Mouse (Mus musculus): ENCODE data around the gene Lrsam1. TPM values are rescaled to one million over a fixed set of nuclear protein-coding genes. Genes with fewer than 3 reads are reported as not detected.
A peak's percentile ranks its signal among the peaks of the same experiment; 100 is the strongest.

Gene Lrsam1
- polyA plus RNA-seq, 1 experiment: 8.3 TPM

DNA sequence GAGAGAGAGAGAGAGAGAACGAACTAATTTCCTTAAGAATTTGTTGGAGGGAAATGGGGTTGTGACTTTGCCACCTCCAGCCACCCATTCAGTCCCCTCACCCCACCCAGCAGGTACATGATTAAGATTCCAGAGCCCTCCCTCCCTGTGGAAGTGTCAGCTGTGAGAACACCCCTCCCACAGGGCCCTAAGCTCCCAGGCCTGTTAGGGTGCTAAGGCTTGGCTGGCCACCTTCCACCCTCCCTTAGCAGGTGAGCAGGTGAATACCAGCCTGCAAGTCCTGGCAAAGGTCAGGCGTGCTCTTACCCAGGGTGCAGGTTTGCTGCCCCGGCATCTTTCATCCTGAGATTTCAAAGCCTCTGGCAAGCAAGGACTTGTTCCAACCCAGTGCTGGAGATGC is 83.0 kb downstream of the Lrsam1 start:
- Histone ChIP-seq H3K27me3 (ENCODE audit: control insufficient read depth, insufficient read depth, low read length) (peaks cover 4% of the 10 kb centered on the region; the same call in 1 of the 2 replicates), H3K4me3 (ENCODE audit: extremely low read depth, insufficient read depth, insufficient read length) (no peak overlapping the region), H3K36me3 (ENCODE audit: control insufficient read depth, insufficient read depth, low read length) (no peaks in the 10 kb centered on the region), H3K27ac (ENCODE audit: insufficient read depth, low read length) (no peak overlapping the region), H3K4me1 (ENCODE audit: control insufficient read depth, insufficient read depth, insufficient read length) (peaks cover 25% of the 10 kb centered on the region)
- no peak for TF ChIP-seq POLR2A (IDR thresholded peaks at IDR 0.05; ENCODE audit: low read depth, low read length)
- TF ChIP-seq CTCF (IDR thresholded peaks at IDR 0.05; ENCODE audit: extremely low read depth, insufficient read depth, insufficient read length, insufficient replicate concordance): no peak
- whole genome bisulfite sequencing: 81% methylated on average over 3 of the region's 3 CpGs
- no peak for DNase-seq (ENCODE audit: low read depth in 1 of 2, low spot score in 2 of 2)

DNA sequence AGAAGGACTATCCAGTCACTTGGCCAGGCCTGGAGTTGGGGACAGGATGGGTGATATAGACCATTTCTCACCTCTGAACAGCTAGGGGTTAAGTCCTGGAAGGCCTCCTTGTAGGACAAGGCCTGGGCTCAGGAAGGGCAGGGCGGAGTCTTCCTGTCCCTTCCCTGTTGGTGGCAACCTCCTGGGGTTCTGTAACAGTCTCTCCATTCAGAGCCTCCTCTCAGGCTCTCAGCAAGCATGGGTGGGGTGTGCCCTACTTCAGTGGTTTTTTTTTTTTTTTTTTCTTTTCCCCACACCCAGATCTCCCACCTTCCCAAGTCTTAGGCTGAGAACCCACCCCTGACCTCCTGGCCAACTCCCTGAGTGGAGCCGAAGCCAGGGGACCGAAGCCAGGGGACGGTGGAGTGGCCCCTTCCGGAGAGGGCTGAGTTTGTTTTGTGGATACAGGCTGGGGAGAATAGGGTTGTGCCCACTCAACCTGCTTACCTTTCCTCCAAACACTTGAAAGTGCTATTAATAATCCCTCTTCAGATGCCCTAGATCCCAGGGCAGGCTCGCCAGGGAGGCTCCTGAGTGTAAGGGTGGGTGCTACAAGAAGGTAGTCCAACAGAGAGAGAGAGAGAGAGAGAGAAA is 83.5 kb downstream of the Lrsam1 start:
- Histone ChIP-seq H3K4me1 (ENCODE audit: control insufficient read depth, insufficient read depth, insufficient read length) (peaks cover 25% of the 10 kb centered on the region), H3K36me3 (ENCODE audit: control insufficient read depth, insufficient read depth, low read length) (no peaks in the 10 kb centered on the region), H3K27me3 (ENCODE audit: control insufficient read depth, insufficient read depth, low read length) (peaks cover 4% of the 10 kb centered on the region; the same call in 1 of the 2 replicates), H3K27ac (ENCODE audit: insufficient read depth, low read length) (no peak overlapping the region), H3K4me3 (ENCODE audit: extremely low read depth, insufficient read depth, insufficient read length) (no peak overlapping the region)
- no peak for DNase-seq (ENCODE audit: low read depth in 1 of 2, low spot score in 2 of 2)
- no peak for TF ChIP-seq CTCF (IDR thresholded peaks at IDR 0.05; ENCODE audit: extremely low read depth, insufficient read depth, insufficient read length, insufficient replicate concordance)
- TF ChIP-seq POLR2A (IDR thresholded peaks at IDR 0.05; ENCODE audit: low read depth, low read length): no peak
- WGBS: 87% methylated on average over 6 of the region's 6 CpGs

- Histone ChIP-seq H3K27ac (ENCODE audit: insufficient read depth, low read length) (no peak overlapping the region), H3K36me3 (ENCODE audit: control insufficient read depth, insufficient read depth, low read length) (no peaks in the 10 kb centered on the region), H3K27me3 (ENCODE audit: control insufficient read depth, insufficient read depth, low read length) (peaks cover 4% of the 10 kb centered on the region; the same call in 1 of the 2 replicates), H3K4me3 (ENCODE audit: extremely low read depth, insufficient read depth, insufficient read length) (peak overlapping the region; percentile 73; the same call in 1 of the 2 replicates), H3K4me1 (ENCODE audit: control insufficient read depth, insufficient read depth, insufficient read length) (peaks cover 22% of the 10 kb centered on the region)
- WGBS: 42% methylated on average over 5 of the region's 5 CpGs
- no peak for TF ChIP-seq CTCF (IDR thresholded peaks at IDR 0.05; ENCODE audit: extremely low read depth, insufficient read depth, insufficient read length, insufficient replicate concordance)
- no peak for DNase-seq (ENCODE audit: low read depth in 1 of 2, low spot score in 2 of 2)
These were observed 84.1 kb downstream of the Lrsam1 start for GRCm38 (mm10) chr2:32877303-32877702.

GRCm38 (mm10) chr2:32876490-32877302 is 84.7 kb downstream of the Lrsam1 start:
- H3K4me3 ChIP-seq (ENCODE audit: extremely low read depth, insufficient read depth, insufficient read length): peak overlapping the region; percentile 73
- H3K27me3 ChIP-seq (ENCODE audit: control insufficient read depth, insufficient read depth, low read length): peaks cover 4% of the 10 kb centered on the region; the same call in 1 of the 2 replicates
- WGBS: 14% methylated on average over 20 of the region's 20 CpGs
- no peak for TF ChIP-seq POLR2A (IDR thresholded peaks at IDR 0.05; ENCODE audit: low read depth, low read length)
- no peak for TF ChIP-seq CTCF (IDR thresholded peaks at IDR 0.05; ENCODE audit: extremely low read depth, insufficient read depth, insufficient read length, insufficient replicate concordance)
- H3K27ac ChIP-seq (ENCODE audit: insufficient read depth, low read length): peak overlapping the region; percentile 26; the same call in 1 of the 2 replicates
- peaks cover 18% of the 10 kb centered on the region for H3K4me1 ChIP-seq (ENCODE audit: control insufficient read depth, insufficient read depth, insufficient read length)
- DNase-seq (ENCODE audit: low read depth in 1 of 2, low spot score in 2 of 2): no peak
- no peaks in the 10 kb centered on the region for H3K36me3 ChIP-seq (ENCODE audit: control insufficient read depth, insufficient read depth, low read length)

- peaks cover 4% of the 10 kb centered on the region; the same call in 1 of the 2 replicates for H3K27me3 ChIP-seq (ENCODE audit: control insufficient read depth, insufficient read depth, low read length)
- peaks cover 12% of the 10 kb centered on the region for H3K4me1 ChIP-seq (ENCODE audit: control insufficient read depth, insufficient read depth, insufficient read length)
- peak within 1 kb of the TSS; percentile 26 for H3K27ac ChIP-seq (ENCODE audit: insufficient read depth, low read length)
- 2% methylated on average over 65 of the region's 68 CpGs for WGBS
- peak within 1 kb of the TSS; percentile 73 for H3K4me3 ChIP-seq (ENCODE audit: extremely low read depth, insufficient read depth, insufficient read length)
- no peaks in the 10 kb centered on the region for H3K36me3 ChIP-seq (ENCODE audit: control insufficient read depth, insufficient read depth, low read length)
- TF ChIP-seq CTCF (IDR thresholded peaks at IDR 0.05; ENCODE audit: extremely low read depth, insufficient read depth, insufficient read length, insufficient replicate concordance) (no peak), POLR2A (IDR thresholded peaks at IDR 0.05; ENCODE audit: low read depth, low read length) (no peak)
- DNase-seq (ENCODE audit: low read depth in 1 of 2, low spot score in 2 of 2): peak in 1 of 2 experiments; percentile 75
These were observed 85.5 kb downstream of the Lrsam1 start, which contains the start of gene Fam129b for GRCm38 (mm10) chr2:32875675-32876489. Gene Fam129b (plus strand): TSS chr2:32876114.

Other genes with a start within 250 kb of the Lrsam1 start
- 125 and 154 TPM in 2 replicates for gene Cdk9, start 248.5 kb downstream of the Lrsam1 start, polyA plus RNA-seq (2012; rRNA removed)
- gene Sh2d3c, start 240.6 kb downstream of the Lrsam1 start, polyA plus RNA-seq (2012; rRNA removed): 136 and 175 TPM in 2 replicates
- 0.28 TPM in 1 of 2 replicates, not detected in the other for gene 6330409D20Rik, start 220.6 kb downstream of the Lrsam1 start, polyA plus RNA-seq (2012; rRNA removed)
- gene Tor2a, start 204.4 kb downstream of the Lrsam1 start, polyA plus RNA-seq (2012; rRNA removed): 46.5 and 81.1 TPM in 2 replicates
- gene Ttc16, start 186.0 kb downstream of the Lrsam1 start, polyA plus RNA-seq (2012; rRNA removed): 0.20 and 0.21 TPM in 2 replicates
- gene Ptrh1, start 185.8 kb downstream of the Lrsam1 start, polyA plus RNA-seq (2012; rRNA removed): 5.1 and 10.2 TPM in 2 replicates
- gene Cfap157, start 177.2 kb downstream of the Lrsam1 start, polyA plus RNA-seq (2012; rRNA removed): not detected in 2 replicates
- 5.5 and 5.6 TPM in 2 replicates for gene Stxbp1, start 114.4 kb downstream of the Lrsam1 start, polyA plus RNA-seq (2012; rRNA removed)
- gene Fam129b, start 85.5 kb downstream of the Lrsam1 start, polyA plus RNA-seq (2012; rRNA removed): 11.0 and 11.6 TPM in 2 replicates
- gene Rpl12, start 55 bp downstream of the Lrsam1 start, polyA plus RNA-seq (2012; rRNA removed): 535 and 627 TPM in 2 replicates
- 24.7 and 28.0 TPM in 2 replicates for gene Slc2a8, start 20.5 kb upstream of the Lrsam1 start, polyA plus RNA-seq (2012; rRNA removed)
- 1.9 and 2.3 TPM in 2 replicates for gene Garnl3, start 170.0 kb upstream of the Lrsam1 start, polyA plus RNA-seq (2012; rRNA removed)